Mouse (Mus musculus) E14TG2a.4 (cell line): ENCODE data around the gene Slc18a2.

Experiments used
- CTCF ChIP-seq: conservative IDR thresholded peaks from 2 replicates; pipeline ENCODE4 v1.5.1; 2014; ENCODE audit warnings: low read length
- POU5F1 ChIP-seq: IDR thresholded peaks from 2 replicates; pipeline ENCODE4 v1.6.1; 2014; ENCODE audit warnings: low read length, borderline replicate concordance

- TF ChIP-seq CTCF (no peak), POU5F1 (no peak)
Measured at GRCm38 (mm10) chr19:59235001-59235400, 25.7 kb upstream of the Slc18a2 start.
